Mouse (Mus musculus) limb, embryonic 14.5 days (tissue): Measurements from ENCODE around the gene Map7d2. TPM values are rescaled to one million over a fixed set of nuclear protein-coding genes. Genes with fewer than 3 reads are reported as not detected.

ENCODE experiments used
- ATAC-seq: fragments of 200-750 bp; cut with Nextera tagmentation; 2 replicates; pipeline ENCODE4 v1.8.0; 2017; ENCODE audit warnings: low read depth, moderate number of reproducible peaks, moderate TSS enrichment; ENCODE audit not compliant: low FRiP score
- DNase-seq: peaks from one replicate; pipeline ENCODE4 v3.0.0-alpha.2; 2015; ENCODE audit warnings: low spot score
- H3K27ac ChIP-seq: fragments of 300-500 bp; sonication (generic); replicated peaks from 2 replicates; pipeline ENCODE4 v1.5.1; 2014; ENCODE audit warnings: low read depth, mild to moderate bottlenecking, low read length, moderate library complexity, mixed read lengths
- H3K27me3 ChIP-seq: fragments of 300-500 bp; sonication (generic); 2 replicates; pipeline ENCODE4 v1.6.1; 2014; ENCODE audit warnings: low read length, mixed read lengths; ENCODE audit not compliant: control insufficient read depth, insufficient read depth
- H3K36me3 ChIP-seq: fragments of 300-500 bp; sonication (generic); 2 replicates; pipeline ENCODE4 v1.6.1; 2014; ENCODE audit warnings: mild to moderate bottlenecking, low read length, moderate library complexity, mixed read lengths; ENCODE audit not compliant: control insufficient read depth, insufficient read depth
- H3K4me1 ChIP-seq: fragments of 300-500 bp; sonication (generic); 2 replicates; pipeline ENCODE4 v1.6.1; 2014; ENCODE audit warnings: antibody characterized with exemption, low read length, mixed read lengths; ENCODE audit not compliant: control insufficient read depth, insufficient read depth
- H3K4me2 ChIP-seq: fragments of 300-500 bp; sonication (generic); replicated peaks from 2 replicates; pipeline ENCODE4 v1.6.1; 2014; ENCODE audit warnings: low read depth, mild to moderate bottlenecking, low read length, moderate library complexity; ENCODE audit not compliant: severe bottlenecking
- H3K4me3 ChIP-seq: fragments of 300-500 bp; sonication (generic); replicated peaks from 2 replicates; pipeline ENCODE4 v1.5.1; 2014; ENCODE audit warnings: low read length
- H3K9ac ChIP-seq: fragments of 300-500 bp; sonication (generic); 2 replicates; pipeline ENCODE4 v1.6.1; 2014; ENCODE audit warnings: mild to moderate bottlenecking, low read depth, low read length, moderate library complexity; ENCODE audit not compliant: severe bottlenecking
- H3K9me3 ChIP-seq: fragments of 300-500 bp; sonication (generic); 2 replicates; pipeline ENCODE4 v1.6.1; 2016; ENCODE audit warnings: low read length; ENCODE audit not compliant: control insufficient read depth
- POLR2A ChIP-seq: fragments of 200-500 bp; IDR thresholded peaks from 2 replicates; pipeline ENCODE4 v1.8.0; 2012; ENCODE audit warnings: inconsistent platforms, mild to moderate bottlenecking, moderate library complexity, borderline replicate concordance; ENCODE audit not compliant: insufficient read depth, insufficient read length; ENCODE audit errors: extremely low read depth
- WGBS: fragments of 180-500 bp; shearing (Covaris S2); extraction: QIAGEN DNeasy Blood & Tissue Kit; methylation state at CpG from one replicate; pipeline ENCODE4 v1.1.7; 2014; 5-methylcytosine and 5-hydroxymethylcytosine counted together
- polyA plus RNA-seq, 2 experiments: library from polyadenylated mRNA; depleted of rRNA in 1 of 2; stranded (reverse) in 1 of 2; unstranded in 1 of 2; fragments of >200 nt; fragmentation: Nextera tagmentation in 1 of 2; extraction: Ambion mirVana in 1 of 2; gene quantifications; 2 replicates each; pipeline versions ENCODE4 v1.2.1 to v1.2.3; 2012 to 2014

The Map7d2 gene
- polyA plus RNA-seq, 2 experiments = 0.84 to 1.1 TPM

- Histone ChIP-seq H3K9ac (no peak overlapping the region), H3K27ac (no peak overlapping the region), H3K4me1 (no peaks in the 10 kb centered on the region), H3K27me3 (no peaks in the 10 kb centered on the region), H3K9me3 (no peaks in the 10 kb centered on the region), H3K4me2 (no peak overlapping the region), H3K4me3 (no peak overlapping the region), H3K36me3 (no peaks in the 10 kb centered on the region)
- DNase-seq (no peak), ATAC-seq (no peak)
- 73% methylated on average over 9 of the region's 9 CpGs for WGBS
- TF ChIP-seq POLR2A = no peak
Measured at GRCm38 (mm10) chrX:159510716-159511051, 96.3 kb downstream of the Map7d2 start.

GRCm38 (mm10) chrX:159515599-159515998, 101.2 kb downstream of the Map7d2 start:
- Histone ChIP-seq H3K36me3 (no peaks in the 10 kb centered on the region), H3K27me3 (no peaks in the 10 kb centered on the region), H3K9ac (no peak overlapping the region), H3K27ac (no peak overlapping the region), H3K4me3 (no peak overlapping the region), H3K9me3 (no peaks in the 10 kb centered on the region), H3K4me1 (no peaks in the 10 kb centered on the region), H3K4me2 (no peak overlapping the region)
- WGBS = 85% methylated on average over 6 of the region's 6 CpGs
- no peak for ATAC-seq
- TF ChIP-seq POLR2A = no peak
- DNase-seq = no peak

GRCm38 (mm10) chrX:159521780-159522179, 107.4 kb downstream of the Map7d2 start:
- H3K4me2 ChIP-seq = no peak overlapping the region
- H3K4me1 ChIP-seq = no peaks in the 10 kb centered on the region
- no peak overlapping the region for H3K9ac ChIP-seq
- DNase-seq (no peak), ATAC-seq (no peak)
- H3K27me3 ChIP-seq = no peaks in the 10 kb centered on the region
- TF ChIP-seq POLR2A = no peak
- no peaks in the 10 kb centered on the region for H3K9me3 ChIP-seq
- no peaks in the 10 kb centered on the region for H3K36me3 ChIP-seq
- H3K4me3 ChIP-seq = no peak overlapping the region
- WGBS = 71% methylated on average over 3 of the region's 3 CpGs
- no peak overlapping the region for H3K27ac ChIP-seq

DNA sequence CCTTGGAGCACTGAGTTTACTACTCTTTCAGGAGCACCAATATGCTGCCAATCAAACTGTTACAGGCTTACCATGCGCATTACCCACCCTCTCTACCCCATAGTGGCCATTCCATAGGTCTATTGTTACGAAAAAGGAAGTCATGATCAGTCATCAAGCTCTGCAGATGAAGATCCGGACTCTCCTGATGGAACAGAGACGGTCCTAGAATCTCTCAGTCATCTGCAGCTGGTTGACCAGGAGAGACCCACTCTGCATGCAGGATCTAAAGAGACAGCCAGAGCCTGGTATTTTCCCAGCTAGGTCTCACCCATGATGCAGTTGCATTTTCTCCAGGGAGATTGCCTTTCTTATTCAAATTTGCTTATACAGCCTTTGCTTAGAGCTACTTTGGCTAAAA, 108.3 kb downstream of the Map7d2 start:
- no peaks in the 10 kb centered on the region for H3K4me1 ChIP-seq
- H3K27me3 ChIP-seq = no peaks in the 10 kb centered on the region
- H3K9ac ChIP-seq = no peak overlapping the region
- ATAC-seq (no peak), DNase-seq (no peak)
- no peak overlapping the region for H3K4me3 ChIP-seq
- H3K27ac ChIP-seq = no peak overlapping the region
- 75% methylated on average over 4 of the region's 4 CpGs for WGBS
- no peak for TF ChIP-seq POLR2A
- H3K9me3 ChIP-seq = no peaks in the 10 kb centered on the region
- H3K4me2 ChIP-seq = no peak overlapping the region
- H3K36me3 ChIP-seq = no peaks in the 10 kb centered on the region

DNA sequence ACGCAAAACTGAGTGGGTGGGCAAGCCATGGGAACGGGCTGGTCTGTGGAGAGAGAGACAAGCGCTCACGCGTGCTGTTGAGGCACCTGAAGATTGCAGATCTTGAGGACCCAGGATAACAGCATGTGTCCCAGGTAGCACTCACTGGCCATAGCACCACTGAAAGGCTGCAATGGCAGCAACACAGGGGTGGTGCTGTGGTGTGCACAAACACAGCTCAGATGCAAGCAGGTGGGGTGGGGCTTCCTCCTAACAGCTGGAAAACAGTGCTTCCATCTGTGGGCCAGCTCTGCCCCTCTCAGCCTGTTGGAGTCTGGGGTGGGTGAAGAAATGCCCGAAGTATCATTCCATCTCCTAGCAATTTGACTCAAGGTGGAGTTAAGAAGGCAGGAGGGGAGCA, 112.0 kb downstream of the Map7d2 start, which contains the start of gene Bclaf3:
Gene Bclaf3, plus strand, starts transcription at position 301 of the 400 bp plus-strand sequence.
- no peak within 1 kb of the TSS for H3K4me3 ChIP-seq
- H3K4me1 ChIP-seq = no peaks in the 10 kb centered on the region
- DNase-seq (no peak), ATAC-seq (no peak)
- H3K9ac ChIP-seq = no peak within 1 kb of the TSS
- H3K27ac ChIP-seq = no peak within 1 kb of the TSS
- no peaks in the 10 kb centered on the region for H3K9me3 ChIP-seq
- no peak for TF ChIP-seq POLR2A
- no peak within 1 kb of the TSS for H3K4me2 ChIP-seq
- no peaks in the 10 kb centered on the region for H3K27me3 ChIP-seq
- H3K36me3 ChIP-seq = no peaks in the 10 kb centered on the region
- 78% methylated on average over 6 of the region's 6 CpGs for WGBS

- Histone ChIP-seq H3K4me3 (peak overlapping the region; percentile 58), H3K4me1 (no peaks in the 10 kb centered on the region), H3K36me3 (no peaks in the 10 kb centered on the region), H3K27me3 (no peaks in the 10 kb centered on the region), H3K9me3 (no peaks in the 10 kb centered on the region), H3K4me2 (peak overlapping the region; percentile 48), H3K9ac (peak overlapping the region; percentile 63), H3K27ac (peak overlapping the region; percentile 58; the same call in 1 of the 2 replicates)
- no peak for TF ChIP-seq POLR2A
- 25% methylated on average over 21 of the region's 38 CpGs for WGBS
- peak; percentile 91 for DNase-seq
- peak; percentile 97 for ATAC-seq
Measured at GRCm38 (mm10) chrX:159532427-159532810, 118.0 kb downstream of the Map7d2 start.
